Comparison of ENCODE assay signal across 8 mouse cellular contexts in genomic region chr9:60999001-60999529, GRCm38 (mm10).
DNase-seq lines count a peak whose midpoint lies in the region; ATAC-seq and TF ChIP-seq lines count a peak whose summit lies in the region.
"Had no signal": no experiment of that assay in that cellular context is flagged by ENCODE, and none has a peak within 500 bp of the region (broad histone marks: within the 10 kb centered on the region; RNA-seq: fewer than 3 reads in every experiment).

No protein-coding gene starts in this region.

- peak; percentile 48 for DNase-seq in layer of hippocampus, adult 9-11 months
- no peak for DNase-seq in layer of hippocampus, adult 18-20 months (ENCODE audit: low spot score in 2 of 2)
- no peak for DNase-seq in G1E (ENCODE audit: low spot score)
- peak; percentile 86 for DNase-seq in thymus, postnatal 4 days
- DNase-seq in cerebellum, adult 11-12 months: no peak

- ATAC-seq in G1E (ENCODE audit: extremely low read depth, insufficient number of reproducible peaks, low FRiP score, poor library complexity, severe bottlenecking): peak; percentile 68

- H3K4me1 ChIP-seq in G1E (ENCODE audit: insufficient read depth, low read depth, low read length): no peaks in the 10 kb centered on the region
- H3K4me1 ChIP-seq in cortical plate, adult 2 months (ENCODE audit: control insufficient read depth, insufficient read depth, low read length): no peaks in the 10 kb centered on the region
- H3K4me1 ChIP-seq in megakaryocyte, embryonic 14.5 days: peaks cover 51% of the 10 kb centered on the region

- TF ChIP-seq CTCF in G1E (IDR thresholded peaks at IDR 0.05; ENCODE audit: low read depth, low read length): no peak
- TF ChIP-seq CTCF in cortical plate, adult 2 months (IDR thresholded peaks at IDR 0.05; ENCODE audit: extremely low read depth, insufficient read depth, low read length): peak; percentile 23; the same call in 1 of the 2 replicates

- H3K4me3 ChIP-seq in G1E (ENCODE audit: low read depth, low read length): no peak overlapping the region
- H3K4me3 ChIP-seq in cortical plate, adult 2 months (ENCODE audit: insufficient read depth, low read length): no peak overlapping the region
- H3K4me3 ChIP-seq in megakaryocyte, embryonic 14.5 days (replicated peaks): peak overlapping the region; percentile 44
- H3K4me3 ChIP-seq: heart, embryonic 13.5 days had no signal

- peaks cover 5% of the 10 kb centered on the region; the same call in 1 of the 2 replicates for H3K27me3 ChIP-seq in G1E (ENCODE audit: insufficient read depth, low read length)
- peaks cover 88% of the 10 kb centered on the region for H3K27me3 ChIP-seq in megakaryocyte, embryonic 14.5 days (replicated peaks)

- no peak for TF ChIP-seq POLR2A in cortical plate, adult 2 months (IDR thresholded peaks at IDR 0.05; ENCODE audit: extremely low read depth, insufficient read depth, low read length)

- H3K9me3 ChIP-seq in G1E (replicated peaks): no peaks in the 10 kb centered on the region
- H3K9me3 ChIP-seq in megakaryocyte, embryonic 14.5 days: peaks cover 17% of the 10 kb centered on the region
- H3K9me3 ChIP-seq: heart, embryonic 13.5 days had no signal

- H3K27ac ChIP-seq in cortical plate, adult 2 months (ENCODE audit: insufficient read depth, low read length): no peak overlapping the region
- H3K27ac ChIP-seq: heart, embryonic 13.5 days had no signal

- H3K36me3 ChIP-seq in G1E (replicated peaks): no peaks in the 10 kb centered on the region
- H3K36me3 ChIP-seq in megakaryocyte, embryonic 14.5 days (replicated peaks; ENCODE audit: low read length): no peaks in the 10 kb centered on the region
- H3K36me3 ChIP-seq: heart, embryonic 13.5 days had no signal

Comparison
In these comparisons a context has a peak if more than half of its experiments do, and no peak if none do; other contexts are left out.
1. DNase-seq: peak in layer of hippocampus, adult 9-11 months (single experiment) and thymus, postnatal 4 days (single experiment); none in layer of hippocampus, adult 18-20 months (0 of 2), G1E (single experiment) and cerebellum, adult 11-12 months (single experiment).